Mouse (Mus musculus): ENCODE measurements around the gene Smim9. TPM values are rescaled to one million over a fixed set of nuclear protein-coding genes. Genes with fewer than 3 reads are reported as not detected.

Gene Smim9
- polyA plus RNA-seq, 1 experiment from 2014 or later = not detected

GRCm38 (mm10) chrX:75130467-75131160, 33.0 kb downstream of the Smim9 start, which contains the start of gene Mpp1:
Mpp1 (minus strand) TSS chrX:75131016.
- H3K9me3 ChIP-seq (ENCODE audit: control insufficient read depth, low read depth, low read length) = no peaks in the 10 kb centered on the region
- WGBS = 17% methylated on average over 36 of the region's 36 CpGs
- peak within 1 kb of the TSS; percentile 71; the same call in 1 of the 2 replicates for H3K27ac ChIP-seq (ENCODE audit: low read length)
- peak within 1 kb of the TSS; percentile 45 for H3K4me2 ChIP-seq (replicated peaks; ENCODE audit: low read depth, low read length)
- no peaks in the 10 kb centered on the region; the same call in 1 of the 2 replicates for H3K4me1 ChIP-seq (ENCODE audit: control insufficient read depth, insufficient read depth, low read length)
- H3K27me3 ChIP-seq (ENCODE audit: control insufficient read depth, insufficient read depth, low read length) = no peaks in the 10 kb centered on the region
- peak within 1 kb of the TSS; percentile 53 for H3K4me3 ChIP-seq (ENCODE audit: low read depth, low read length)
- no peaks in the 10 kb centered on the region for H3K36me3 ChIP-seq (ENCODE audit: control insufficient read depth, insufficient read depth, low read length)
- H3K9ac ChIP-seq (replicated peaks; ENCODE audit: low read depth, low read length) = peak within 1 kb of the TSS; percentile 55
- peak; percentile 98 for ATAC-seq (ENCODE audit: insufficient number of reproducible peaks, insufficient read depth, low FRiP score, low read depth)

- no peaks in the 10 kb centered on the region for H3K9me3 ChIP-seq (ENCODE audit: control insufficient read depth, low read depth, low read length)
- no peaks in the 10 kb centered on the region for H3K27me3 ChIP-seq (ENCODE audit: control insufficient read depth, insufficient read depth, low read length)
- H3K4me2 ChIP-seq (replicated peaks; ENCODE audit: low read depth, low read length) = peak overlapping the region; percentile 45
- H3K4me1 ChIP-seq (ENCODE audit: control insufficient read depth, insufficient read depth, low read length) = no peaks in the 10 kb centered on the region; the same call in 1 of the 2 replicates
- H3K27ac ChIP-seq (ENCODE audit: low read length) = no peak overlapping the region
- no peak for ATAC-seq (ENCODE audit: insufficient number of reproducible peaks, insufficient read depth, low FRiP score, low read depth)
- no peak overlapping the region for H3K4me3 ChIP-seq (ENCODE audit: low read depth, low read length)
- 71% methylated on average over 2 of the region's 2 CpGs for WGBS
- no peaks in the 10 kb centered on the region for H3K36me3 ChIP-seq (ENCODE audit: control insufficient read depth, insufficient read depth, low read length)
- H3K9ac ChIP-seq (replicated peaks; ENCODE audit: low read depth, low read length) = no peak overlapping the region
Measured at GRCm38 (mm10) chrX:75129474-75129873, 34.1 kb downstream of the Smim9 start.

- no peak for ATAC-seq (ENCODE audit: insufficient number of reproducible peaks, insufficient read depth, low FRiP score, low read depth)
- Histone ChIP-seq H3K9ac (replicated peaks; ENCODE audit: low read depth, low read length) (no peak overlapping the region), H3K4me1 (ENCODE audit: control insufficient read depth, insufficient read depth, low read length) (no peaks in the 10 kb centered on the region; the same call in 1 of the 2 replicates), H3K4me3 (ENCODE audit: low read depth, low read length) (no peak overlapping the region), H3K27me3 (ENCODE audit: control insufficient read depth, insufficient read depth, low read length) (no peaks in the 10 kb centered on the region), H3K9me3 (ENCODE audit: control insufficient read depth, low read depth, low read length) (no peaks in the 10 kb centered on the region), H3K4me2 (replicated peaks; ENCODE audit: low read depth, low read length) (no peak overlapping the region), H3K36me3 (ENCODE audit: control insufficient read depth, insufficient read depth, low read length) (no peaks in the 10 kb centered on the region), H3K27ac (ENCODE audit: low read length) (no peak overlapping the region)
Measured at GRCm38 (mm10) chrX:75128333-75128980, 35.1 kb downstream of the Smim9 start.

GRCm38 (mm10) chrX:75126893-75127292, 36.7 kb downstream of the Smim9 start:
- Histone ChIP-seq H3K4me2 (replicated peaks; ENCODE audit: low read depth, low read length) (no peak overlapping the region), H3K9me3 (ENCODE audit: control insufficient read depth, low read depth, low read length) (no peaks in the 10 kb centered on the region), H3K4me1 (ENCODE audit: control insufficient read depth, insufficient read depth, low read length) (no peaks in the 10 kb centered on the region; the same call in 1 of the 2 replicates), H3K27me3 (ENCODE audit: control insufficient read depth, insufficient read depth, low read length) (no peaks in the 10 kb centered on the region), H3K4me3 (ENCODE audit: low read depth, low read length) (no peak overlapping the region), H3K36me3 (ENCODE audit: control insufficient read depth, insufficient read depth, low read length) (peaks cover 5% of the 10 kb centered on the region), H3K9ac (replicated peaks; ENCODE audit: low read depth, low read length) (no peak overlapping the region), H3K27ac (ENCODE audit: low read length) (no peak overlapping the region)
- ATAC-seq (ENCODE audit: insufficient number of reproducible peaks, insufficient read depth, low FRiP score, low read depth) = no peak

- Histone ChIP-seq H3K9me3 (ENCODE audit: control insufficient read depth, low read depth, low read length) (no peaks in the 10 kb centered on the region), H3K27ac (ENCODE audit: low read length) (no peak overlapping the region), H3K27me3 (ENCODE audit: control insufficient read depth, insufficient read depth, low read length) (no peaks in the 10 kb centered on the region), H3K4me3 (ENCODE audit: low read depth, low read length) (no peak overlapping the region), H3K9ac (replicated peaks; ENCODE audit: low read depth, low read length) (no peak overlapping the region), H3K36me3 (ENCODE audit: control insufficient read depth, insufficient read depth, low read length) (peaks cover 10% of the 10 kb centered on the region), H3K4me2 (replicated peaks; ENCODE audit: low read depth, low read length) (no peak overlapping the region), H3K4me1 (ENCODE audit: control insufficient read depth, insufficient read depth, low read length) (no peaks in the 10 kb centered on the region; the same call in 1 of the 2 replicates)
- 83% methylated on average over 3 of the region's 3 CpGs for WGBS
- ATAC-seq (ENCODE audit: insufficient number of reproducible peaks, insufficient read depth, low FRiP score, low read depth) = no peak
Measured at GRCm38 (mm10) chrX:75125606-75126005, 38.0 kb downstream of the Smim9 start.

DNA sequence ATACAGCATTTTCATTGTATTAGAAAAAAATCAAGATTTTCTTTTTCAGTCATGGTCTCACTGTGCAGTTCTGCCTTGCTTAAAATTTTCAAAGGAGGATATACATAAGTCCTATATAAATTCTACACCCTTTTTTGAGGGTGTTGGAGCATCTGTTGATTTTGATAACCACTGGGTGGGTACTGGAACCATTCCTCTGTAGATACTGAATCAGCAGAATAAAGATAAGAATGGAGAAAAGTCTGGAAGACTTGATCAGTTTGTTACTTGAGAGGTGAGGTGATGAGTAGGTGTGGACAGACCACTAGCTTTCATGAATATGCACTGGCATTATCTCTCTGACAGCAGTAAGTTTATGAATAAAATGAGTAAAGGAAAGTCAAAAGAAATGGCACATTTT, 48.0 kb downstream of the Smim9 start:
- no peak for ATAC-seq (ENCODE audit: insufficient number of reproducible peaks, insufficient read depth, low FRiP score, low read depth)
- peaks cover 11% of the 10 kb centered on the region for H3K36me3 ChIP-seq (ENCODE audit: control insufficient read depth, insufficient read depth, low read length)
- no peak overlapping the region for H3K9ac ChIP-seq (replicated peaks; ENCODE audit: low read depth, low read length)
- no peaks in the 10 kb centered on the region for H3K27me3 ChIP-seq (ENCODE audit: control insufficient read depth, insufficient read depth, low read length)
- H3K27ac ChIP-seq (ENCODE audit: low read length) = no peak overlapping the region
- H3K9me3 ChIP-seq (ENCODE audit: control insufficient read depth, low read depth, low read length) = no peaks in the 10 kb centered on the region
- no peak overlapping the region for H3K4me3 ChIP-seq (ENCODE audit: low read depth, low read length)
- no peaks in the 10 kb centered on the region for H3K4me1 ChIP-seq (ENCODE audit: control insufficient read depth, insufficient read depth, low read length)
- H3K4me2 ChIP-seq (replicated peaks; ENCODE audit: low read depth, low read length) = no peak overlapping the region

GRCm38 (mm10) chrX:75102293-75102692, 61.3 kb downstream of the Smim9 start:
- H3K27ac ChIP-seq (ENCODE audit: low read length) = no peak overlapping the region
- no peaks in the 10 kb centered on the region for H3K9me3 ChIP-seq (ENCODE audit: control insufficient read depth, low read depth, low read length)
- H3K9ac ChIP-seq (replicated peaks; ENCODE audit: low read depth, low read length) = no peak overlapping the region
- no peaks in the 10 kb centered on the region for H3K4me1 ChIP-seq (ENCODE audit: control insufficient read depth, insufficient read depth, low read length)
- no peak overlapping the region for H3K4me2 ChIP-seq (replicated peaks; ENCODE audit: low read depth, low read length)
- ATAC-seq (ENCODE audit: insufficient number of reproducible peaks, insufficient read depth, low FRiP score, low read depth) = no peak
- no peaks in the 10 kb centered on the region for H3K27me3 ChIP-seq (ENCODE audit: control insufficient read depth, insufficient read depth, low read length)
- peaks cover 24% of the 10 kb centered on the region for H3K36me3 ChIP-seq (ENCODE audit: control insufficient read depth, insufficient read depth, low read length)
- 76% methylated on average over 6 of the region's 6 CpGs for WGBS
- H3K4me3 ChIP-seq (ENCODE audit: low read depth, low read length) = no peak overlapping the region

DNA sequence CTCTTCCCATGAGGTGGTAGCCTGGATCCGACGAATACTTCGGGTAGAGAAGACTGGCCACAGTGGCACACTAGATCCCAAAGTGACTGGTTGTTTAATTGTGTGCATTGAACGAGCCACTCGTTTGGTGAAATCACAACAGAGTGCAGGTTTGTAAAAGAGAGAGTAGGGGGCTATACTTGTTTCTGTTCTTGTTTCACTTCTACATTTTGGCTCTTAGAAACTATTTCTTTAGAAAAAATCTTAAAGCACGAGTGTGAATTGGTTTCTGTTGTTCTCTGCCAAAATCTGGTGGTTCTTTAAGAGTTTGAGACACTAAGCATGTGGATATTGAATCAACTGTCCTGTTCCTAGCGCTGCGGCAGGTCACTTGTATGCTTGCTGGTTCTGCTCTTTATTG, 64.8 kb downstream of the Smim9 start:
- Histone ChIP-seq H3K4me2 (replicated peaks; ENCODE audit: low read depth, low read length) (no peak overlapping the region), H3K9ac (replicated peaks; ENCODE audit: low read depth, low read length) (no peak overlapping the region), H3K4me1 (ENCODE audit: control insufficient read depth, insufficient read depth, low read length) (no peaks in the 10 kb centered on the region), H3K9me3 (ENCODE audit: control insufficient read depth, low read depth, low read length) (no peaks in the 10 kb centered on the region), H3K27ac (ENCODE audit: low read length) (no peak overlapping the region), H3K27me3 (ENCODE audit: control insufficient read depth, insufficient read depth, low read length) (no peaks in the 10 kb centered on the region), H3K4me3 (ENCODE audit: low read depth, low read length) (no peak overlapping the region), H3K36me3 (ENCODE audit: control insufficient read depth, insufficient read depth, low read length) (peaks cover 13% of the 10 kb centered on the region)
- 86% methylated on average over 8 of the region's 8 CpGs for WGBS
- no peak for ATAC-seq (ENCODE audit: insufficient number of reproducible peaks, insufficient read depth, low FRiP score, low read depth)
